Mouse (Mus musculus): ENCODE measurements around the gene Sema3g. TPM values are rescaled to one million over a fixed set of nuclear protein-coding genes. Genes with fewer than 3 reads are reported as not detected.

Gene Sema3g
- polyA plus RNA-seq, 1 experiment from 2014 or later = 6.5 TPM

DNA sequence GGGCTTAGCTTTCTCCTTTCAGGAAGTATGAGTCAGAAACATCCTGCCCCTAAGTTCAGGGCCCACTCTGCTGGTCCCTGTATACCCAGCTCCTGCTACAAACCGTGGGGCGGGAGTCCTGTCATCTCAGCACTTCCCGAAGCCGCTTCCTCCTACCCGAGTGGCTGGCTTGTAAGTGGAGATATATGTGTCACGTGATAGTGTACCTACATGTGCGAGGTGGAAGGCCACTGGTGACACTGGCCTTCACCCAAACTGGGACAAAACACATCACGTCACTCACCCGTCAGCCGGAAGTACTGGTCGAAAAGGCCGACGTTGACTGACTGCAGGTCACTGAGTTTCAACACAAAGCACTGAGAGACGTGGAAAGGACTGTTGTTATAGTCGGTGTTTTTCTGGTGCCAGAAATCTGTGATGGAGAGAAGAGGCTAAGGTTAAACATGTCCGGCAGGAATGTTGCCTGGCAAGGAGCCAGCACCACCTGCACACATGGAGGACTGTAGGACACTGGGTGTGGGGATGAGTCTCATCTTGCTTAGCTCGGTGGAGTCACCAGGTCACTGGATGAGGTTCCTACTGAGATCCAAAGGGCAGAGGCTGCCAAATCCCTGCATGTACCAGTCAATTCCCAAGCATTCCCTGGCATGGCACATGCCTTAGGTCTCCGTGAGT is 44.7 kb upstream of the Sema3g start:
- no peak for TF ChIP-seq CTCF (IDR thresholded peaks at IDR 0.05; ENCODE audit: low read depth)
- no peak overlapping the region for H3K9ac ChIP-seq (ENCODE audit: low read depth, low read length)
- no peak overlapping the region for H3K27ac ChIP-seq
- 0 out of 2 replicates have a peak, but pooled peaks cover 5% of the 10 kb centered on the region for H3K4me1 ChIP-seq (replicated peaks; ENCODE audit: insufficient read depth, low read length)
- ATAC-seq (replicated peaks; ENCODE audit: low FRiP score, low read depth) (no peak), DNase-seq (ENCODE audit: low spot score) (no peak)
- H3K27me3 ChIP-seq (ENCODE audit: insufficient read depth, low read length) = no peaks in the 10 kb centered on the region
- no peaks in the 10 kb centered on the region for H3K9me3 ChIP-seq (replicated peaks; ENCODE audit: low read length)
- 66% methylated on average over 18 of the region's 18 CpGs for WGBS
- no peak overlapping the region for H3K4me3 ChIP-seq (replicated peaks; ENCODE audit: low read depth, low read length)
- H3K4me2 ChIP-seq (ENCODE audit: low read length) = no peak overlapping the region
- peaks cover 72% of the 10 kb centered on the region for H3K36me3 ChIP-seq (ENCODE audit: insufficient read depth, low read length)

DNA sequence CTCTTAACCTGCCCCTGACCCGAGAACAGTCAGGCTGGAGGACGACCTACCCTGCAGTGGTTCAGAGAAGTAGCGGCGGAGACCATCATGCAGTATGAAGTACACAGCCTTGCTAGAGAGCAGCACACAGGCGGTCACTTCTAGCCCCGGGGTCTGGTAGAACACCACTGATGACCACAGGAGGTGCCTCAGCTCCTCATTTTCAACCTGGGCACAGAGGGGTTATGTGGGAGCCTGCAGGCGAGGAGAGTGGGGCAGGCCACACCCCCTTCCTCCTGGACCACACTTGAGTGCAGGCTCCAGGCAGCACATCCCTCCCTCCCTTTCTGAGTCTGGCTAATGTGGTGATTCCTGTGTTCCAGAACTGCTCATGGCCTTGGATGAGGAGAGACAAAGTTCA is 44.1 kb upstream of the Sema3g start:
- Histone ChIP-seq H3K4me1 (replicated peaks; ENCODE audit: insufficient read depth, low read length) (0 out of 2 replicates have a peak, but pooled peaks cover 4% of the 10 kb centered on the region), H3K9ac (ENCODE audit: low read depth, low read length) (no peak overlapping the region), H3K4me3 (replicated peaks; ENCODE audit: low read depth, low read length) (no peak overlapping the region), H3K27me3 (ENCODE audit: insufficient read depth, low read length) (no peaks in the 10 kb centered on the region), H3K4me2 (ENCODE audit: low read length) (no peak overlapping the region), H3K9me3 (replicated peaks; ENCODE audit: low read length) (no peaks in the 10 kb centered on the region), H3K36me3 (ENCODE audit: insufficient read depth, low read length) (peaks cover 75% of the 10 kb centered on the region), H3K27ac (no peak overlapping the region)
- no peak for TF ChIP-seq CTCF (IDR thresholded peaks at IDR 0.05; ENCODE audit: low read depth)
- 77% methylated on average over 7 of the region's 7 CpGs for WGBS
- no peak for ATAC-seq (replicated peaks; ENCODE audit: low FRiP score, low read depth)
- no peak for DNase-seq (ENCODE audit: low spot score)

DNA sequence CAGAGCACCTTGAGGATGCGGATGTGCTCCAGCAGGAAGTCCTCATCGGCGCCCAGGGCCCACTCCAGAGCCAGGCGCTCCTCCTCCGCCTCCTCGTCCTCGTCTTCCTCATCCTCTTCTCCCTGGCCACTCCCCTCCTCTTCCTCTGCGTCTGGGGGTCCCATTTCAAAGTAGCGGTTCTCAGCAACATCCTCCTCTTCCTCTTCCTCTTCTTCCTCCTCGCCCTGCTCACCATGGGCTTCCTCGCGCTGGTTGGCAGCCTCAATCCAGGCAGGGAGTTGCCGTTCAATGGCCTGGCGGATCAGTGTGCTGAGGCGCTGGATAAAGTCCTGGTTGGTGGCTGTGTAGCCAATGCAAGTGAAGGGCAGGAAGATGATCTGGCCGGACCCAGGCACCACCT is 40.4 kb upstream of the Sema3g start:
- Histone ChIP-seq H3K9ac (ENCODE audit: low read depth, low read length) (no peak overlapping the region), H3K4me1 (replicated peaks; ENCODE audit: insufficient read depth, low read length) (no peaks in the 10 kb centered on the region), H3K9me3 (replicated peaks; ENCODE audit: low read length) (no peaks in the 10 kb centered on the region), H3K27ac (no peak overlapping the region), H3K27me3 (ENCODE audit: insufficient read depth, low read length) (no peaks in the 10 kb centered on the region), H3K36me3 (ENCODE audit: insufficient read depth, low read length) (peaks cover 96% of the 10 kb centered on the region), H3K4me2 (ENCODE audit: low read length) (no peak overlapping the region), H3K4me3 (replicated peaks; ENCODE audit: low read depth, low read length) (no peak overlapping the region)
- DNase-seq (ENCODE audit: low spot score) (no peak), ATAC-seq (replicated peaks; ENCODE audit: low FRiP score, low read depth) (no peak)
- 86% methylated on average over 15 of the region's 16 CpGs for WGBS
- no peak for TF ChIP-seq CTCF (IDR thresholded peaks at IDR 0.05; ENCODE audit: low read depth)

DNA sequence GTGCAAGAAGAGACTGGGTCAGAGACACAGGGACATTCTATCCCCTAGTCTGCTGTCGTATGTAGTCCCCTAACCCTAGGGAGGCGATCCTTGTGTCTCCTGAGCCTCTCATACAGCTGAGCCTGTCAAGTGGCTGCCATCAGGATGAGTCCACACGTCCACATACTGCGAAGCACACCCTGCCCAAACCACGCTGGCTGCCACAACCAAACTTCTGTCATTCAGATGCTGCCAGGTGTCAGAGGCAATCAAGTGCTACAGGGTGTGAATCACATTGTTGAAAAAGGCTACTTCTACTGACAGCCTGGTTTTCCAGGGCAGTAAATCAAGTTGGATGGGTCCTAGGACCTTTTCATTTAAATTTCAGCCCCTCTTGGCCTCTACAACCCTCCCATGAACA is 39.9 kb upstream of the Sema3g start:
- Histone ChIP-seq H3K9me3 (replicated peaks; ENCODE audit: low read length) (no peaks in the 10 kb centered on the region), H3K36me3 (ENCODE audit: insufficient read depth, low read length) (peaks cover 96% of the 10 kb centered on the region), H3K9ac (ENCODE audit: low read depth, low read length) (no peak overlapping the region), H3K27ac (no peak overlapping the region), H3K4me1 (replicated peaks; ENCODE audit: insufficient read depth, low read length) (no peaks in the 10 kb centered on the region), H3K4me3 (replicated peaks; ENCODE audit: low read depth, low read length) (no peak overlapping the region), H3K27me3 (ENCODE audit: insufficient read depth, low read length) (no peaks in the 10 kb centered on the region), H3K4me2 (ENCODE audit: low read length) (no peak overlapping the region)
- WGBS = 78% methylated on average over 5 of the region's 5 CpGs
- DNase-seq (ENCODE audit: low spot score) (no peak), ATAC-seq (replicated peaks; ENCODE audit: low FRiP score, low read depth) (no peak)
- TF ChIP-seq CTCF (IDR thresholded peaks at IDR 0.05; ENCODE audit: low read depth) = no peak

DNA sequence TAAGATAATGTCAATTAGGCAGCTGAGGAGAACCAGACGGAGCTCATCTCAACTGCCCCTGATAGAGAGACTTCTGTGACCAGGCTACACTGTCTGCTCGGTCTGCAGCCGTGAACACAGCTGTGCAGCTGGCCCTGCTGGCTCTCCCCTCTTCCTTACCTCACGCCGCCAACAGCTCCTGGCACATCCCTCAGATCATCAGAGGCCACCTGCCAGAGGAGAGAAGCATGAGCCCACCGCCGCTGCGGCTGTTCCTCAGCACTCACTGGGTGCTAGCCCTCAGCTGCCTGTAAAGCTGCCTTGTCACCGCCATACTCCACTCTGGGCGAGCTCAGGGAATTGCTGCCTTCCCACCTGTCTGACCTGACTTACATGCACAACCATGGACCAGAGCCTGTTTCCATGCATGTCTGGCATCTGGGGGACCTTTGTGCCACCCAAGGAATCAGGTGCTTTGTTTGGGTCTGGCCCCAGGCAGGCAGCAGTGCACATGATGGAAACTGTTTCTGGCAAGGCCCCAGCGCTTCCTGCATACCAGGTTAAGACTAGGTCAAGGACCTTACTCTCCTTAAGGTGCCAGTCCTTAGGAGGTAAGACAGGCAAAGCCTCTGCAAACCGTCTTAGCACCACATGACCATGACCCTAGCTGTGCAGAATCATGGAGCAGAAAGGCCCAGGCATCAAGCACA is 37.8 kb upstream of the Sema3g start:
- no peak for TF ChIP-seq CTCF (IDR thresholded peaks at IDR 0.05; ENCODE audit: low read depth)
- DNase-seq (ENCODE audit: low spot score) = no peak
- H3K27me3 ChIP-seq (ENCODE audit: insufficient read depth, low read length) = no peaks in the 10 kb centered on the region
- no peak overlapping the region for H3K9ac ChIP-seq (ENCODE audit: low read depth, low read length)
- no peaks in the 10 kb centered on the region for H3K4me1 ChIP-seq (replicated peaks; ENCODE audit: insufficient read depth, low read length)
- no peak for ATAC-seq (replicated peaks; ENCODE audit: low FRiP score, low read depth)
- H3K4me2 ChIP-seq (ENCODE audit: low read length) = no peak overlapping the region
- no peak overlapping the region for H3K27ac ChIP-seq
- H3K9me3 ChIP-seq (replicated peaks; ENCODE audit: low read length) = no peaks in the 10 kb centered on the region
- WGBS = 92% methylated on average over 12 of the region's 12 CpGs
- peaks cover 87% of the 10 kb centered on the region for H3K36me3 ChIP-seq (ENCODE audit: insufficient read depth, low read length)
- H3K4me3 ChIP-seq (replicated peaks; ENCODE audit: low read depth, low read length) = no peak overlapping the region

DNA sequence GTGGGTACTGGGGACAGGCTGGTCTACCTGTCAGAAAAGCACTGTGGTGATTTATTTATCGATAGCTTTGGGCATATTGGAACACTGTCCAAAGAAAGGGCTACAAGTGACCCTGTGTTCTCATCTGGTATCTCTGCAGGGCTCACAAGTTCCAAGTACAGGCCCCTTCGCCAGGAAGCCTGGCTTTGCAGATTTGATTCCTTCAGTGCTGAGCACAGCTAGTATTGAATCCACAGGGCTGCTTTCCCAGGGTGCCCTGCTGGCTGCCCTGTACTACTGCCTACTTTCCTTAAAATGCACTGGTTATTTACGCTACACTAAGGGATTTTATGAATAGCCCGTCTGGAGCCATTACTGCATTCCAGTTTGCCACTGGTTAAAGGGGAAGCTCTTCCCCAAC is 36.1 kb upstream of the Sema3g start:
- Histone ChIP-seq H3K36me3 (ENCODE audit: insufficient read depth, low read length) (peaks cover 87% of the 10 kb centered on the region), H3K4me3 (replicated peaks; ENCODE audit: low read depth, low read length) (no peak overlapping the region), H3K27ac (no peak overlapping the region), H3K27me3 (ENCODE audit: insufficient read depth, low read length) (no peaks in the 10 kb centered on the region), H3K9me3 (replicated peaks; ENCODE audit: low read length) (no peaks in the 10 kb centered on the region), H3K9ac (ENCODE audit: low read depth, low read length) (no peak overlapping the region), H3K4me1 (replicated peaks; ENCODE audit: insufficient read depth, low read length) (no peaks in the 10 kb centered on the region), H3K4me2 (ENCODE audit: low read length) (no peak overlapping the region)
- no peak for TF ChIP-seq CTCF (IDR thresholded peaks at IDR 0.05; ENCODE audit: low read depth)
- ATAC-seq (replicated peaks; ENCODE audit: low FRiP score, low read depth) = no peak
- DNase-seq (ENCODE audit: low spot score) = no peak
- 76% methylated on average over 4 of the region's 4 CpGs for WGBS

Data from kidney, postnatal 0 days (tissue).